Mouse (Mus musculus) erythroblast, embryonic 14.5 days (primary cell): ENCODE data around the gene Gm28635. TPM values are rescaled to one million over a fixed set of nuclear protein-coding genes. Genes with fewer than 3 reads are reported as not detected.

Source experiments
- H3K27me3 ChIP-seq: 2 replicates; pipeline ENCODE4 v1.6.1; 2012; ENCODE audit warnings: inconsistent platforms; ENCODE audit not compliant: control insufficient read depth
- H3K36me3 ChIP-seq: 2 replicates; pipeline ENCODE4 v1.6.1; 2012; ENCODE audit warnings: mild to moderate bottlenecking, inconsistent platforms; ENCODE audit not compliant: control insufficient read depth
- H3K4me1 ChIP-seq: 2 replicates; pipeline ENCODE4 v1.6.1; 2012; ENCODE audit warnings: inconsistent platforms; ENCODE audit not compliant: control insufficient read depth
- H3K4me3 ChIP-seq: replicated peaks from 2 replicates; pipeline ENCODE3; 2012; ENCODE audit warnings: moderate library complexity, mild to moderate bottlenecking, inconsistent platforms
- H3K9me3 ChIP-seq: 2 replicates; pipeline ENCODE4 v1.6.1; 2012; ENCODE audit warnings: low read length, inconsistent platforms, mixed read lengths; ENCODE audit not compliant: control insufficient read depth
- GATA1 ChIP-seq: IDR thresholded peaks from 2 replicates; pipeline ENCODE4 v1.6.1; 2012; ENCODE audit warnings: low read length, inconsistent platforms, mixed read lengths
- TAL1 ChIP-seq: IDR thresholded peaks from 3 replicates; pipeline ENCODE4 v1.6.1; 2012; ENCODE audit warnings: low read length, inconsistent platforms, mixed read lengths
- polyA plus RNA-seq: library from polyadenylated mRNA; stranded (reverse); fragments of >175 nt; gene quantifications from 2 replicates; pipeline ENCODE4 v1.2.3, GENCODE M21; 2012

The Gm28635 gene
- polyA plus RNA-seq: not detected in 2 replicates

DNA sequence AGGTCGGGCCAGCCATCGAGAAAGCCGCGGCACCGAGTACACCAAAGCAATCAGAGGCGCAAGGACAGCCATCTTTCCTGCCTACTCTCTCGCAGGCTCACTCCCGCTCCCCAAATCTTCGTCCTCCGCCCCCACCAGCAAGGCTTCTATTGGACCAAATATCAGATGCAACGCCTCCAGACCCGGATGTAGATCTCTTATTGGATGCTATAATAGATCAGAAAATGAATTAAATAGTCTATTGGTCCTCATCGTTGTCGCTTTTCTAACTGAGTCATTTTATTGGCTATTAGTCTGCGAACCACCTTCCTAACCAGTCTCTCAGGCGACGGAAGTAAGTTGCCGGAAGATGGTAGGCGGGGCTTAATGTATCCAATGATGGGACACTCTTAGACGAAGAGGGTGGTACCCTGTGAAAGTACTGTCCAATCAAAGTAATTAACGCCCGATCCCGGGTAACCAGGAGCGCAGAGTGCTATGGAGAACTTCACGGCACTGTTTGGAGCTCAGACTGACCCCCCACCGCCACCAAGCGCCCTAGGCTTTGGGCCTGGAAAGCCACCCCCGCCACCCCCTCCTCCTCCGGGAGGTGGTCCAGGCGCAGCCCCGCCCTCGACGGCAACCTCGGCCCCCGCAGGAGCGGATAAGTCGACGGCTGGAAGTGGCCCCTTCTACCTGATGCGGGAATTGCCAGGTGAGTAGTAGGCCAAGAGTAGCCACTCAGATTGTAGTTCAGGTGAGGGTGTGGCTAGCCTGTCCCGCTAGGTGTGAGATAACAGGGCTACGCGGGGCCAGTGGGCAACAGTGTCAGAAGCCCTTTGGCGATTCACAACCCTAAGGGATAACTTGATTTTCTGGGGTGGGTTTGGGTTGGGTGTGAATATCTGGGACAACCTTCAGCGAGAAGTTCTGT lies at the start of gene Gm28635, which contains the start of gene Med19:
Gm28635 (minus strand) TSS at position 74 of the 913 bp plus-strand sequence.
Med19 (plus strand) TSS at position 435 of the 913 bp plus-strand sequence.
- Histone ChIP-seq H3K36me3 (peaks cover 66% of the 10 kb centered on the region), H3K27me3 (no peaks in the 10 kb centered on the region), H3K4me3 (peak within 1 kb of the TSS; percentile 78), H3K9me3 (no peaks in the 10 kb centered on the region), H3K4me1 (peaks cover 63% of the 10 kb centered on the region)
- no peak for TF ChIP-seq TAL1
- no peak for TF ChIP-seq GATA1

DNA sequence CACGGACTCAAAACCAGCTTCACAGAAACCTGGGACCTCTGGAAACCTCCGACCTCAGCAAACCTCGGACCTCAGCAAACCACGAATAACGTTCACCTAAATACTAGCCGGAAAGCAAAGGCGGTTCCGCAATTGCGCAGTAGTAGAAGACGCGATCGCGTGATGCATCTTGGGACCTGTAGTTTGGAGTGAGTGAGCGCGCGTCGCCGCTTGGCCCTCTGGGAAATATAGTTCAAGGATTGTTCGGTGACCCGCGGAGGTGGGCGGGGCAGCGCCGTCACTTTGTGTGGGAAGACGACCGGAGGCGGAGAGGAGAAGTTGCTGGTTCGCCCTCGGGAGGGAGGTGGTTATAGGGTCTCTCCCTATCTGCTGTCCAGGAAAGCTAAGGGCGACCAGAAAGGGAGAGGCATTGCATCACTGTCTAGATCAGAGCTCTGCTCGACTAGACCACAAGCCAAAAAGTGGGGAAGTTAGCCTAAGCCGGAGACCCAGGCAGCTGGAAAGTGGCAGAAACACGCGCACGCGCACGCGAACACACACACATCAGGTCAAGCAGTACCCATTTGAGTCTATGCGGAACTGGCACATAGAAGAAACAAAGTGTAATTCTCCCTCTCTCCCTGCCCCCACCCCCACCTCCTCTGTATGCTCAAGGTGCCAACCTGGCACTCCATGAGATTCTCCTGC lies 49.5 kb upstream of the Gm28635 start, which contains the start of gene Clp1:
Clp1 (minus strand) TSS at position 179 of the 687 bp plus-strand sequence.
- peak within 1 kb of the TSS; percentile 91 for H3K4me3 ChIP-seq
- no peaks in the 10 kb centered on the region for H3K9me3 ChIP-seq
- H3K36me3 ChIP-seq: peaks cover 62% of the 10 kb centered on the region
- peaks cover 83% of the 10 kb centered on the region for H3K4me1 ChIP-seq
- H3K27me3 ChIP-seq: no peaks in the 10 kb centered on the region
- TF ChIP-seq GATA1: no peak
- TF ChIP-seq TAL1: no peak

DNA sequence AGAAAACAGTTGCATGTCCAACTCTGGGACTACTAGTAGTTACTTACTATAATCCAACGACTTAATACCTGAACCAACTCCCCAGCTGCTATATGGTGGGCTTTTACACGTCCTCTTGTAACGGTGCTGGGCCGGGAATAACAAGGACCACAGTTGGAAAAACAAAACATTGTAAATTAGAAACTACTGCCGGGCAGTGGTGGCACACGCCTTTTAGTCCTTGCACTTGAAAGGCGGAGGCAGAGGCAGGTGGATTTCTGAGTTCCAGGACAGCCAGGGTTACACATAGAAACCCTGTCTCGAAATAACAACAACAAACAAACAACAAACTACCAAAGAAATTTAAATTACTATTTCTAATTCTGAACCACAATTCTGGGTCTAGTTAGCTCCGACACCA lies 48.9 kb upstream of the Gm28635 start:
- TF ChIP-seq GATA1 (no peak), TAL1 (no peak)
- peak overlapping the region; percentile 91 for H3K4me3 ChIP-seq
- H3K27me3 ChIP-seq: no peaks in the 10 kb centered on the region
- no peaks in the 10 kb centered on the region for H3K9me3 ChIP-seq
- H3K4me1 ChIP-seq: peaks cover 83% of the 10 kb centered on the region
- peaks cover 67% of the 10 kb centered on the region for H3K36me3 ChIP-seq

DNA sequence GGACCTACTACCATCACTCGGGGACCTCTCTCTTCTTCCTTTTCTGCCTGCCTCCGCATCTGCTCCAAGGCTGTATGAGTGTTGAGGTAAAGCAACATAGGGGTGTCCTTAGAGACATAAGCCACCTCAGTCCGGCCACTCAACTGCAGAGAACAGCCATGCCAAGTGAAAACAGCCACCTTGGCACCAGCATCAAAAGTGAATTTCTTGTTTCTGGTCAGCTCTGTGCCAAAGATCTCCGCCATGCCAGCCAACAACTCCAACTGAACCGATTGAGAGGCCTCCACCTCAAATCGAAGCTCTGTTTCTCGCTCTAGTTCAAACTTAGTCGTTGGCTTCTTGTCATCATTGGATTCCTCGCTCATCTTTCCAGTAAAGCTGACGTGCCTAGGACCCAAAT lies 47.9 kb upstream of the Gm28635 start:
- TF ChIP-seq GATA1 (no peak), TAL1 (no peak)
- Histone ChIP-seq H3K4me3 (peak overlapping the region; percentile 91), H3K27me3 (no peaks in the 10 kb centered on the region), H3K4me1 (peaks cover 82% of the 10 kb centered on the region), H3K9me3 (no peaks in the 10 kb centered on the region), H3K36me3 (peaks cover 69% of the 10 kb centered on the region)

GRCm38 (mm10) chr2:84723856-84724255 lies 46.0 kb upstream of the Gm28635 start:
- peaks cover 69% of the 10 kb centered on the region for H3K4me1 ChIP-seq
- H3K4me3 ChIP-seq: peak overlapping the region; percentile 12
- H3K9me3 ChIP-seq: no peaks in the 10 kb centered on the region
- TF ChIP-seq GATA1: no peak
- no peak for TF ChIP-seq TAL1
- H3K36me3 ChIP-seq: peaks cover 74% of the 10 kb centered on the region
- no peaks in the 10 kb centered on the region for H3K27me3 ChIP-seq

- TF ChIP-seq GATA1: no peak
- TF ChIP-seq TAL1: no peak
- no peaks in the 10 kb centered on the region for H3K9me3 ChIP-seq
- H3K4me1 ChIP-seq: peaks cover 77% of the 10 kb centered on the region
- peaks cover 74% of the 10 kb centered on the region for H3K36me3 ChIP-seq
- peak overlapping the region; percentile 17 for H3K4me3 ChIP-seq
- H3K27me3 ChIP-seq: no peaks in the 10 kb centered on the region
These were observed 43.3 kb upstream of the Gm28635 start for GRCm38 (mm10) chr2:84721182-84721581.

DNA sequence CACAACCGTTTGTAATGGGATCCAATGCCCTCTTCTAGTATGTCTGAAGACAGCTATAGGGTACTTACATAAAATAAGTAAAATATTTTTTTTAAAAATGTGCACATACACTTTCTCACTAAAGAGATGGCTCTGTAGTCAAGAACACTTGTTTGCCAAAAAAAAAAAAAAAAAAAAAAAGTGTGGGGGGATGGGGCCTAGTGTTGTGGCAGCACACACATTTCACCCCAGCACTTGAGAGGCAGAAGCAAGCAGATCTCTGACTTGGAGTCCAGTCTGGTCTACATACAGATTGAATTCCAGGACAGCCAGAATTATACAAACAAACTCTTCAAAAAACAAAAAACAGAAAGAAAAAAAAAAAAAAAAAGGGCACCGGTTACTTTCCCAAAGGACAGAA lies 42.9 kb upstream of the Gm28635 start:
- Histone ChIP-seq H3K9me3 (no peaks in the 10 kb centered on the region), H3K4me3 (no peak overlapping the region), H3K36me3 (peaks cover 69% of the 10 kb centered on the region), H3K4me1 (peaks cover 76% of the 10 kb centered on the region), H3K27me3 (no peaks in the 10 kb centered on the region)
- TF ChIP-seq TAL1 (no peak), GATA1 (no peak)

DNA sequence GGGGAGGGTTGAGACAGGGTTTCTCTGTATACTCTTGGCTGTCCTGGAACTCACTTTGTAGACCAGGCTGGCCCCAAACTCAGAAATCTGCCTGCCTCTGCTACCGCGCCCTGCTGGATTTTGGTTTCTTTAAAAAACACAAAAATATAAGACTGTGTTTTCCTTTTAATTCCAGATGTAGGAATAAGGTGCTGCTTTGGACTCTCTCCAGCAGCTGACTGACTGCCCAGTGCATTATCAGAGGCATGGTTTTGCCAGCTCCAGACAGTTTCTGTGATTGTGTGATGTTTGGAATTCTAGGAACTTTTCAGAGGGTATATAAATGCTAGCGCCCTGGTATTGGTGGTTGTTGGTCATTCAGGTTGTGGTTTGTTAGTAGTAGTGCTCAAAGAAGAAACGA lies 39.5 kb upstream of the Gm28635 start:
- peak overlapping the region; percentile 99 for H3K4me3 ChIP-seq
- peaks cover 63% of the 10 kb centered on the region for H3K4me1 ChIP-seq
- no peaks in the 10 kb centered on the region for H3K27me3 ChIP-seq
- H3K9me3 ChIP-seq: no peaks in the 10 kb centered on the region
- TF ChIP-seq TAL1 (no peak), GATA1 (no peak)
- peaks cover 45% of the 10 kb centered on the region for H3K36me3 ChIP-seq
